Mouse (Mus musculus): ENCODE results near the gene Sntg2.

DNA sequence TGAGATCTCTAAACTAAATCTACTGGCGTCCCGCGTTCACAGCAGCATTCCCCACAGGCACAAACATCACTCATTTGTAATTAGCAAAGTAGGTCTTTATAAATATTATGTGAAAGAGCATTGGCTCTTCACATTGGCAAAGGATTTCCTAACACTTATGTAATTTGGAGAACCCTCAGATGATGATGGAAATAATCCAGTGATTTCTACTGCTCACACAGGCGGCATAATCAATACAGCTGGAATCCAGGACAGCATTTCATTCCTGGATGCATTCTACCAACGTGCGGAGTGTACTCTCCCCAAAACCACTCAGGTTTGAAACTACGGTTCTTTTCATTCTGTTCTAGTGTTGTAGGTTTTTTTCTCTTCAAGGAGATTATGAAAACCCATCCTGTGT lies 172.6 kb downstream of the Sntg2 start:
- TF ChIP-seq CTCF (IDR thresholded peaks at IDR 0.05; ENCODE audit: low read depth): no peak
- no peak for TF ChIP-seq EP300 (IDR thresholded peaks at IDR 0.05; ENCODE audit: low read depth)
